Mouse (Mus musculus): ENCODE measurements at regions not wholly inside any gene's neighbourhood (a gene's known extent, or its start where the extent isn't known, plus 50 kb on each side); places are given as distances from the start of the nearest gene placed in this dataset.
"Not testable (repeated sequence)": the region's sequence is repeated elsewhere in the genome, so short reads cannot be mapped to it uniquely, and the experiment has no call there.

GRCm38 (mm10) chr12:10445738-10446137 is 55.2 kb downstream of the Rdh14 start:
- in situ Hi-C loops (cut with MboI; ENCODE audit: low sequenced_read_pairs), result loop anchor here (25.0 kb wide), 2 partner anchors 883 to 1383 kb away; partner anchors contain the start of gene Osr1

GRCm38 (mm10) chr12:10457960-10458655 is 67.5 kb downstream of the Rdh14 start:
- in situ Hi-C loops (cut with MboI; ENCODE audit: low sequenced_read_pairs), result no loop called here

- in situ Hi-C loops (cut with MboI; ENCODE audit: low sequenced_read_pairs), result no loop called here
These were observed 71.2 kb downstream of the Rdh14 start for GRCm38 (mm10) chr12:10461796-10462195.

GRCm38 (mm10) chr12:10462956-10463355 is 72.4 kb downstream of the Rdh14 start:
- in situ Hi-C loops (cut with MboI; ENCODE audit: low sequenced_read_pairs), result no loop called here

GRCm38 (mm10) chr12:10473986-10474385 is 83.4 kb downstream of the Rdh14 start:
- in situ Hi-C loops (cut with MboI; ENCODE audit: low sequenced_read_pairs), result no loop called here

GRCm38 (mm10) chr12:10480781-10481180 is 90.2 kb downstream of the Rdh14 start:
- in situ Hi-C loops (cut with MboI; ENCODE audit: low sequenced_read_pairs), result no loop called here

- in situ Hi-C loops (cut with MboI; ENCODE audit: low sequenced_read_pairs), result no loop called here
These were observed 91.9 kb downstream of the Rdh14 start for GRCm38 (mm10) chr12:10482294-10483010.

- in situ Hi-C loops (cut with MboI; ENCODE audit: low sequenced_read_pairs), result no loop called here
These were observed 116.1 kb downstream of the Rdh14 start for GRCm38 (mm10) chr12:10506721-10507120.

GRCm38 (mm10) chr12:10513526-10513925 is 123.0 kb downstream of the Rdh14 start:
- in situ Hi-C loops (cut with MboI; ENCODE audit: low sequenced_read_pairs), result no loop called here

GRCm38 (mm10) chr12:10514278-10514677 is 123.7 kb downstream of the Rdh14 start:
- in situ Hi-C loops (cut with MboI; ENCODE audit: low sequenced_read_pairs), result no loop called here

GRCm38 (mm10) chr12:10524509-10525286 is 134.1 kb downstream of the Rdh14 start:
- in situ Hi-C loops (cut with MboI; ENCODE audit: low sequenced_read_pairs), result no loop called here

GRCm38 (mm10) chr12:10525934-10526333 is 135.4 kb downstream of the Rdh14 start:
- in situ Hi-C loops (cut with MboI; ENCODE audit: low sequenced_read_pairs), result no loop called here

- in situ Hi-C loops (cut with MboI; ENCODE audit: low sequenced_read_pairs), result no loop called here
These were observed 138.5 kb downstream of the Rdh14 start for GRCm38 (mm10) chr12:10529077-10529476.

- in situ Hi-C loops (cut with MboI; ENCODE audit: low sequenced_read_pairs), result no loop called here
These were observed 140.4 kb downstream of the Rdh14 start for GRCm38 (mm10) chr12:10530996-10531395.

- in situ Hi-C loops (cut with MboI; ENCODE audit: low sequenced_read_pairs), result no loop called here
These were observed 143.4 kb downstream of the Rdh14 start for GRCm38 (mm10) chr12:10533971-10534370.

- in situ Hi-C loops (cut with MboI; ENCODE audit: low sequenced_read_pairs), result no loop called here
These were observed 145.7 kb downstream of the Rdh14 start for GRCm38 (mm10) chr12:10536239-10536638.

- in situ Hi-C loops (cut with MboI; ENCODE audit: low sequenced_read_pairs), result no loop called here
These were observed 146.5 kb downstream of the Rdh14 start for GRCm38 (mm10) chr12:10537069-10537468.

- in situ Hi-C loops (cut with MboI; ENCODE audit: low sequenced_read_pairs), result no loop called here
These were observed 159.1 kb downstream of the Rdh14 start for GRCm38 (mm10) chr12:10549481-10550201.

- in situ Hi-C loops (cut with MboI; ENCODE audit: low sequenced_read_pairs), result not testable (repeated sequence)
These were observed 164.1 kb downstream of the Rdh14 start for GRCm38 (mm10) chr12:10554701-10555100.

- in situ Hi-C loops (cut with MboI; ENCODE audit: low sequenced_read_pairs), result no loop called here
These were observed 172.4 kb downstream of the Rdh14 start for GRCm38 (mm10) chr12:10562966-10563365.

- in situ Hi-C loops (cut with MboI; ENCODE audit: low sequenced_read_pairs), result no loop called here
These were observed 177.3 kb downstream of the Rdh14 start for GRCm38 (mm10) chr12:10567881-10568280.
